Mouse (Mus musculus) lung, embryonic 15.5 days (tissue): Measurements from ENCODE around the gene Fkbp6. TPM values are rescaled to one million over a fixed set of nuclear protein-coding genes. Genes with fewer than 3 reads are reported as not detected.

Experiments
- ATAC-seq: fragments of 200-750 bp; cut with Nextera tagmentation; 2 replicates; pipeline ENCODE4 v1.8.0; 2017; ENCODE audit warnings: moderate number of reproducible peaks, borderline replicate concordance; ENCODE audit not compliant: low FRiP score, low TSS enrichment; ENCODE audit errors: extremely low read depth
- H3K27ac ChIP-seq: fragments of 300-500 bp; sonication (generic); 2 replicates; pipeline ENCODE4 v1.5.1; 2015; ENCODE audit warnings: moderate library complexity, mild to moderate bottlenecking, inconsistent platforms
- H3K27me3 ChIP-seq: fragments of 300-500 bp; sonication (generic); 2 replicates; pipeline ENCODE4 v1.6.1; 2015; ENCODE audit warnings: inconsistent platforms
- H3K36me3 ChIP-seq: fragments of 300-500 bp; sonication (generic); 2 replicates; pipeline ENCODE4 v1.6.1; 2015; ENCODE audit warnings: inconsistent platforms
- H3K4me1 ChIP-seq: fragments of 300-500 bp; sonication (generic); 2 replicates; pipeline ENCODE4 v1.6.1; 2015; ENCODE audit warnings: inconsistent platforms
- H3K4me2 ChIP-seq: fragments of 300-500 bp; sonication (generic); 2 replicates; pipeline ENCODE4 v1.6.1; 2015; ENCODE audit warnings: inconsistent platforms, mild to moderate bottlenecking, moderate library complexity
- H3K4me3 ChIP-seq: fragments of 300-500 bp; sonication (generic); 2 replicates; pipeline ENCODE4 v1.5.1; 2015; ENCODE audit warnings: mild to moderate bottlenecking, inconsistent platforms
- H3K9ac ChIP-seq: fragments of 300-500 bp; sonication (generic); 2 replicates; pipeline ENCODE4 v1.6.1; 2015; ENCODE audit warnings: inconsistent platforms
- H3K9me3 ChIP-seq: fragments of 300-500 bp; sonication (generic); 2 replicates; pipeline ENCODE4 v1.6.1; 2016; ENCODE audit warnings: inconsistent platforms
- WGBS: fragments of 180-500 bp; shearing (Covaris S2); methylation state at CpG from one replicate; pipeline ENCODE4 v1.1.7; 2015; 5-methylcytosine and 5-hydroxymethylcytosine counted together
- microRNA-seq: library from miRNA; unstranded; fragments of <30 nt; microRNA quantifications from one replicate; pipeline ENCODE4, GENCODE M21; 2016
- polyA plus RNA-seq: library from polyadenylated mRNA; unstranded; fragments of >200 nt; fragmentation: Nextera tagmentation; extraction: Ambion mirVana; gene quantifications from 2 replicates; pipeline ENCODE4 v1.2.1, GENCODE M21; 2015

The Fkbp6 gene
- polyA plus RNA-seq, 1 experiment from 2014 or later, result not detected

- H3K36me3 ChIP-seq, result peaks cover 46% of the 10 kb centered on the region
- H3K4me1 ChIP-seq, result peaks cover 15% of the 10 kb centered on the region
- WGBS, result 73% methylated on average over 9 of the region's 9 CpGs
- no peak overlapping the region for H3K4me2 ChIP-seq
- H3K27ac ChIP-seq, result no peak overlapping the region
- no peak overlapping the region for H3K9ac ChIP-seq
- H3K27me3 ChIP-seq, result peaks cover 26% of the 10 kb centered on the region
- no peak for ATAC-seq
- H3K9me3 ChIP-seq, result no peaks in the 10 kb centered on the region
- H3K4me3 ChIP-seq, result no peak overlapping the region
These were observed 102.5 kb downstream of the Fkbp6 start for GRCm38 (mm10) chr5:135247337-135247736.

- no peak overlapping the region for H3K4me3 ChIP-seq
- peaks cover 15% of the 10 kb centered on the region for H3K4me1 ChIP-seq
- ATAC-seq, result no peak
- H3K9me3 ChIP-seq, result no peaks in the 10 kb centered on the region
- H3K9ac ChIP-seq, result no peak overlapping the region
- WGBS, result 64% methylated on average over 4 of the region's 4 CpGs
- no peak overlapping the region for H3K4me2 ChIP-seq
- peaks cover 26% of the 10 kb centered on the region for H3K27me3 ChIP-seq
- H3K36me3 ChIP-seq, result peaks cover 54% of the 10 kb centered on the region
- H3K27ac ChIP-seq, result no peak overlapping the region
These were observed 103.3 kb downstream of the Fkbp6 start for GRCm38 (mm10) chr5:135246531-135246930.

- Histone ChIP-seq H3K4me3 (no peak overlapping the region), H3K36me3 (peaks cover 88% of the 10 kb centered on the region), H3K9ac (no peak overlapping the region), H3K9me3 (no peaks in the 10 kb centered on the region), H3K27me3 (no peaks in the 10 kb centered on the region), H3K4me2 (no peak overlapping the region), H3K27ac (no peak overlapping the region), H3K4me1 (no peaks in the 10 kb centered on the region)
- WGBS, result 90% methylated on average over 1 of the region's 1 CpGs
- ATAC-seq, result no peak
These were observed 106.7 kb downstream of the Fkbp6 start for GRCm38 (mm10) chr5:135243166-135243565.

GRCm38 (mm10) chr5:135242608-135243007 lies 107.2 kb downstream of the Fkbp6 start:
- no peaks in the 10 kb centered on the region for H3K4me1 ChIP-seq
- ATAC-seq, result no peak
- no peaks in the 10 kb centered on the region for H3K9me3 ChIP-seq
- no peak overlapping the region for H3K9ac ChIP-seq
- no peak overlapping the region for H3K4me2 ChIP-seq
- H3K4me3 ChIP-seq, result no peak overlapping the region
- H3K27me3 ChIP-seq, result no peaks in the 10 kb centered on the region
- peaks cover 93% of the 10 kb centered on the region for H3K36me3 ChIP-seq
- WGBS, result 92% methylated on average over 3 of the region's 3 CpGs
- H3K27ac ChIP-seq, result no peak overlapping the region

- peaks cover 98% of the 10 kb centered on the region for H3K36me3 ChIP-seq
- WGBS, result 83% methylated on average over 12 of the region's 12 CpGs
- H3K4me1 ChIP-seq, result no peaks in the 10 kb centered on the region
- H3K9ac ChIP-seq, result no peak overlapping the region
- H3K27me3 ChIP-seq, result no peaks in the 10 kb centered on the region
- no peak overlapping the region for H3K4me3 ChIP-seq
- no peak overlapping the region for H3K27ac ChIP-seq
- H3K4me2 ChIP-seq, result no peak overlapping the region
- ATAC-seq, result no peak
- H3K9me3 ChIP-seq, result no peaks in the 10 kb centered on the region
These were observed 107.7 kb downstream of the Fkbp6 start for GRCm38 (mm10) chr5:135242136-135242535.

Small RNA genes within 50 kb of the gene (microRNA-seq; reads per million reads assigned to microRNA genes)
- gene Mir7033, result 0.56 reads per million

Other genes starting within 250 kb of the Fkbp6 start
- 21.4 and 21.7 TPM in 2 replicates for gene Tbl2, start 200.4 kb downstream of the Fkbp6 start, polyA plus RNA-seq
- 48.7 and 49.2 TPM in 2 replicates for gene Bcl7b, start 181.8 kb downstream of the Fkbp6 start, polyA plus RNA-seq
- 47.5 and 47.9 TPM in 2 replicates for gene Baz1b, start 162.8 kb downstream of the Fkbp6 start, polyA plus RNA-seq
- 0.61 and 1.1 TPM in 2 replicates for gene Fzd9, start 98.8 kb downstream of the Fkbp6 start, polyA plus RNA-seq
- not detected in 2 replicates for gene Trim50, start 3.3 kb upstream of the Fkbp6 start, polyA plus RNA-seq
- gene Nsun5, start 19.9 kb upstream of the Fkbp6 start, polyA plus RNA-seq, result 34.8 and 37.5 TPM in 2 replicates
- gene Pom121, start 44.5 kb upstream of the Fkbp6 start, polyA plus RNA-seq, result 12.4 and 12.8 TPM in 2 replicates
- gene Hip1, start 195.1 kb upstream of the Fkbp6 start, polyA plus RNA-seq, result 30.6 and 33.7 TPM in 2 replicates
- not detected in 2 replicates for gene Ccl26, start 213.5 kb upstream of the Fkbp6 start, polyA plus RNA-seq
- gene Ccl24, start 223.0 kb upstream of the Fkbp6 start, polyA plus RNA-seq, result 1.9 and 4.0 TPM in 2 replicates